8 mouse cellular contexts compared by ENCODE assay signal in genomic region chr12:84450351-84450717, GRCm38 (mm10). TPM values are rescaled to one million over a fixed set of nuclear protein-coding genes. Genes with fewer than 3 reads are reported as not detected.
DNase-seq lines count a peak whose midpoint lies in the region; ATAC-seq and TF ChIP-seq lines count a peak whose summit lies in the region.

No protein-coding gene starts in this region.

- peak overlapping the region; percentile 68 for H3K9ac ChIP-seq in ES-E14 (ENCODE audit: insufficient read depth, low read depth, low read length, poor library complexity, severe bottlenecking)
- peak overlapping the region; percentile 38 for H3K9ac ChIP-seq in forebrain, embryonic 12.5 days
- H3K9ac ChIP-seq in kidney, embryonic 14.5 days (ENCODE audit: low read depth, low read length) = peak overlapping the region; percentile 67

- ATAC-seq in forebrain, embryonic 12.5 days (ENCODE audit: low FRiP score) = no peak
- peak; percentile 5 for ATAC-seq in kidney, embryonic 14.5 days (ENCODE audit: low FRiP score, low TSS enrichment)

- in situ Hi-C loops in ES-E14 (cut with MboI; ENCODE audit: low sequenced_read_pairs in 2 of 2, unreplicated experiment in 2 of 2) = no loop called here

- H3K4me3 ChIP-seq in ES-E14 (ENCODE audit: insufficient read depth in 1 of 2, low read depth in 1 of 2, low read length in 2 of 2, poor library complexity in 1 of 2, severe bottlenecking in 1 of 2) (peak overlapping the region; percentile 84 to 96), macrophage (ENCODE audit: inconsistent target) (peak overlapping the region; percentile 96)
- H3K4me3 ChIP-seq in forebrain, embryonic 12.5 days (replicated peaks) = peak overlapping the region; percentile 68
- peak overlapping the region; percentile 65 for H3K4me3 ChIP-seq in kidney, embryonic 14.5 days (ENCODE audit: low read length)

- 0 out of 4 replicates have a peak, but pooled peaks cover 0 to 2% of the 10 kb centered on the region in 2 experiments for H3K4me1 ChIP-seq in ES-E14 (ENCODE audit: control insufficient read depth in 2 of 2, insufficient read depth in 2 of 2, low read length in 2 of 2, poor library complexity in 1 of 2)
- H3K4me1 ChIP-seq in forebrain, embryonic 12.5 days = peaks cover 21% of the 10 kb centered on the region
- 0 out of 2 replicates have a peak, but pooled peaks cover 3% of the 10 kb centered on the region for H3K4me1 ChIP-seq in kidney, embryonic 14.5 days (ENCODE audit: control insufficient read depth, insufficient read depth, low read length)

- H3K27ac ChIP-seq in ES-E14 (ENCODE audit: insufficient read depth, low read depth, low read length, poor library complexity, severe bottlenecking) (no peak overlapping the region), macrophage (peak overlapping the region; percentile 24; the same call in 1 of the 2 replicates)
- H3K27ac ChIP-seq in forebrain, embryonic 12.5 days = peak overlapping the region; percentile 47; the same call in 1 of the 2 replicates
- H3K27ac ChIP-seq in kidney, embryonic 14.5 days (ENCODE audit: low read depth, low read length) = peak overlapping the region; percentile 33

- H3K9me3 ChIP-seq in ES-E14 (ENCODE audit: control insufficient read depth, insufficient read depth, low read depth, low read length) = no peaks in the 10 kb centered on the region
- no peaks in the 10 kb centered on the region for H3K9me3 ChIP-seq in forebrain, embryonic 12.5 days
- H3K9me3 ChIP-seq in kidney, embryonic 14.5 days (ENCODE audit: control insufficient read depth, low read length) = no peaks in the 10 kb centered on the region

- peaks cover 13% of the 10 kb centered on the region; the same call in 1 of the 2 replicates for H3K27me3 ChIP-seq in forebrain, embryonic 12.5 days
- H3K27me3 ChIP-seq in kidney, embryonic 14.5 days (ENCODE audit: control insufficient read depth, insufficient read depth, low read length) = no peaks in the 10 kb centered on the region

- WGBS in forebrain, embryonic 12.5 days = 0% methylated on average over 6 of the region's 6 CpGs
- whole genome bisulfite sequencing in kidney, embryonic 14.5 days = 1% methylated on average over 6 of the region's 6 CpGs
- 2% methylated on average over 6 of the region's 6 CpGs for WGBS in macrophage (ENCODE audit: missing documents)

- H3K36me3 ChIP-seq in ES-E14 (ENCODE audit: control insufficient read depth, insufficient read depth, low read length, poor library complexity, severe bottlenecking) = no peaks in the 10 kb centered on the region
- 0 out of 2 replicates have a peak, but pooled peaks cover 3% of the 10 kb centered on the region for H3K36me3 ChIP-seq in forebrain, embryonic 12.5 days (replicated peaks)
- no peaks in the 10 kb centered on the region for H3K36me3 ChIP-seq in kidney, embryonic 14.5 days (ENCODE audit: control insufficient read depth, insufficient read depth, low read length)
- no peaks in the 10 kb centered on the region for H3K36me3 ChIP-seq in macrophage (ENCODE audit: inconsistent target)

- DNase-seq in gastrocnemius, adult 18-20 months (ENCODE audit: low spot score) = peak; percentile 51
- DNase-seq in gastrocnemius, postnatal 25 days = no peak
- peak; percentile 19 for DNase-seq in ES-E14 (ENCODE audit: low read depth, low spot score)
- DNase-seq in spleen, postnatal 36 days (ENCODE audit: low spot score in 2 of 2) = no peak
- no peak for DNase-seq in Muller cell, postnatal 12 days (ENCODE audit: inconsistent ontology term)

- peaks cover 36% of the 10 kb centered on the region for H3K79me2 ChIP-seq in macrophage (ENCODE audit: inconsistent target)

- peak overlapping the region; percentile 82 for H3K4me2 ChIP-seq in forebrain, embryonic 12.5 days
- H3K4me2 ChIP-seq in kidney, embryonic 14.5 days (replicated peaks; ENCODE audit: low read depth, low read length) = peak overlapping the region; percentile 70

TF ChIP-seq in ES-E14, 5 proteins besides CTCF, POLR2A, EP300 and RAD21:
- no peak for TF ChIP-seq MAFK (IDR thresholded peaks at IDR 0.05; ENCODE audit: insufficient read depth, low read depth, low read length)
- TF ChIP-seq CHD2 (IDR thresholded peaks at IDR 0.05; ENCODE audit: low read depth, low read length) = no peak
- TF ChIP-seq ZC3H11A (IDR thresholded peaks at IDR 0.05; ENCODE audit: borderline replicate concordance, low read depth, low read length) = no peak
- TF ChIP-seq HCFC1 (IDR thresholded peaks at IDR 0.05; ENCODE audit: borderline replicate concordance, insufficient read depth, low read length) = no peak
- TF ChIP-seq ZNF384 (IDR thresholded peaks at IDR 0.05; ENCODE audit: low read depth, low read length) = no peak

RNA-seq across cellular contexts. Expression of gene Aldh6a1, which starts 0.5 kb away (rescaled TPM):
- total RNA-seq in gastrocnemius, adult 18-20 months (2021) = 100 to 1,000 TPM; 117 to 121 TPM
- 10 to 100 TPM; 78.8 to 88.1 TPM for total RNA-seq in gastrocnemius, postnatal 25 days (2021)
- total RNA-seq in ES-E14 (2012; rRNA removed) = 11.4 and 11.9 TPM in 2 replicates
- 26.6 and 26.8 TPM in 2 replicates for polyA plus RNA-seq in forebrain, embryonic 12.5 days (2016; fragmentation: Nextera tagmentation; extraction: Ambion mirVana)
- 25.0 and 50.2 TPM in 2 replicates for polyA plus RNA-seq in kidney, embryonic 14.5 days (2014; fragmentation: Nextera tagmentation; extraction: Ambion mirVana)
- total RNA-seq in macrophage (2018; cell fraction: chromatin; rRNA removed) = 10 to 100 TPM in 20 of 26 experiments, 1 to 10 TPM in 6; 6.7 to 25.9 (median 14.2) TPM
- 10 to 100 TPM in 18 of 26 experiments, 1 to 10 TPM in 8; 8.1 to 17.0 (median 10.9) TPM for total RNA-seq in macrophage (2018; cell fraction: cytosol; rRNA removed)
- 10 to 100 TPM in 16 of 26 experiments, 1 to 10 TPM in 10; 6.1 to 23.5 (median 11.2) TPM for total RNA-seq in macrophage (2018; cell fraction: nucleus; rRNA removed)
- 10.7 to 14.2 TPM (median 13.8 TPM) in 3 replicates for polyA plus RNA-seq in macrophage (2018)

RNA-seq across cellular contexts. Expression of gene Lin52, which starts 0.9 kb away (rescaled TPM):
- 1 to 10 TPM; 7.4 to 9.2 TPM for total RNA-seq in gastrocnemius, adult 18-20 months (2021)
- 1 to 10 TPM; 7.4 to 8.5 TPM for total RNA-seq in gastrocnemius, postnatal 25 days (2021)
- total RNA-seq in ES-E14 (2012; rRNA removed) = 10.5 and 13.0 TPM in 2 replicates
- polyA plus RNA-seq in forebrain, embryonic 12.5 days (2016; fragmentation: Nextera tagmentation; extraction: Ambion mirVana) = 37.5 and 39.2 TPM in 2 replicates
- 21.0 and 23.2 TPM in 2 replicates for polyA plus RNA-seq in kidney, embryonic 14.5 days (2014; fragmentation: Nextera tagmentation; extraction: Ambion mirVana)
- 10 to 100 TPM in 17 of 26 experiments, 1 to 10 TPM in 9; 5.6 to 17.8 (median 12.0) TPM for total RNA-seq in macrophage (2018; cell fraction: chromatin; rRNA removed)
- total RNA-seq in macrophage (2018; cell fraction: cytosol; rRNA removed) = 1 to 10 TPM; 2.7 to 8.5 (median 7.3) TPM
- 10 to 100 TPM in 14 of 26 experiments, 1 to 10 TPM in 12; 5.5 to 17.8 (median 10.6) TPM for total RNA-seq in macrophage (2018; cell fraction: nucleus; rRNA removed)
- polyA plus RNA-seq in macrophage (2018) = 5.6 to 8.0 TPM (median 5.9 TPM) in 3 replicates

RNA-seq across cellular contexts. Expression of gene Rnf113a2, which starts 33.3 kb away (rescaled TPM):
- total RNA-seq in gastrocnemius, adult 18-20 months (2021) = 10 to 100 TPM; 11.7 to 12.5 TPM
- 1 to 10 TPM; 6.1 to 6.4 TPM for total RNA-seq in gastrocnemius, postnatal 25 days (2021)
- 15.5 and 20.8 TPM in 2 replicates for total RNA-seq in ES-E14 (2012; rRNA removed)
- polyA plus RNA-seq in forebrain, embryonic 12.5 days (2016; fragmentation: Nextera tagmentation; extraction: Ambion mirVana) = 28.7 and 29.9 TPM in 2 replicates
- polyA plus RNA-seq in kidney, embryonic 14.5 days (2014; fragmentation: Nextera tagmentation; extraction: Ambion mirVana) = 22.1 and 27.2 TPM in 2 replicates
- total RNA-seq in macrophage (2018; cell fraction: chromatin; rRNA removed) = 10 to 100 TPM in 10 of 26 experiments, 1 to 10 TPM in 16; 1.7 to 21.8 (median 6.9) TPM
- total RNA-seq in macrophage (2018; cell fraction: cytosol; rRNA removed) = 10 to 100 TPM in 13 of 26 experiments, 1 to 10 TPM in 13; 2.8 to 13.9 (median 10.2) TPM
- 10 to 100 TPM in 13 of 26 experiments, 1 to 10 TPM in 13; 3.1 to 36.5 (median 10.9) TPM for total RNA-seq in macrophage (2018; cell fraction: nucleus; rRNA removed)
- polyA plus RNA-seq in macrophage (2018) = 12.8 to 14.4 TPM (median 13.1 TPM) in 3 replicates

RNA-seq across cellular contexts. Expression of gene Bbof1, which starts 41.5 kb away (rescaled TPM):
- 1 to 10 TPM; 2.1 to 2.9 TPM for total RNA-seq in gastrocnemius, adult 18-20 months (2021)
- 1 to 10 TPM; 1.2 to 1.7 TPM for total RNA-seq in gastrocnemius, postnatal 25 days (2021)
- total RNA-seq in ES-E14 (2012; rRNA removed) = 0.63 and 1.2 TPM in 2 replicates
- 2.1 and 3.3 TPM in 2 replicates for polyA plus RNA-seq in forebrain, embryonic 12.5 days (2016; fragmentation: Nextera tagmentation; extraction: Ambion mirVana)
- 1.1 and 1.9 TPM in 2 replicates for polyA plus RNA-seq in kidney, embryonic 14.5 days (2014; fragmentation: Nextera tagmentation; extraction: Ambion mirVana)
- total RNA-seq in macrophage (2018; cell fraction: chromatin; rRNA removed) = 10 to 100 TPM in 1 of 26 experiments, 1 to 10 TPM in 16, under 1 TPM in 2, not detected in 7; 0.62 to 10.1 (median 2.2) TPM
- total RNA-seq in macrophage (2018; cell fraction: cytosol; rRNA removed) = under 1 TPM in 22 of 26 experiments, not detected in 4; 0.05 to 0.90 (median 0.24) TPM
- 1 to 10 TPM in 10 of 26 experiments, under 1 TPM in 8, not detected in 8; 0.38 to 4.0 (median 1.2) TPM for total RNA-seq in macrophage (2018; cell fraction: nucleus; rRNA removed)
- polyA plus RNA-seq in macrophage (2018) = 0.14 to 1.1 TPM (median 0.17 TPM) in 3 replicates

RNA-seq across cellular contexts. Expression of gene Entpd5, which starts 41.5 kb away (rescaled TPM):
- 10 to 100 TPM; 15.3 to 16.5 TPM for total RNA-seq in gastrocnemius, adult 18-20 months (2021)
- 10 to 100 TPM; 11.3 to 16.7 TPM for total RNA-seq in gastrocnemius, postnatal 25 days (2021)
- total RNA-seq in ES-E14 (2012; rRNA removed) = 6.4 and 6.9 TPM in 2 replicates
- 11.0 and 13.8 TPM in 2 replicates for polyA plus RNA-seq in forebrain, embryonic 12.5 days (2016; fragmentation: Nextera tagmentation; extraction: Ambion mirVana)
- 8.3 and 19.6 TPM in 2 replicates for polyA plus RNA-seq in kidney, embryonic 14.5 days (2014; fragmentation: Nextera tagmentation; extraction: Ambion mirVana)
- 1 to 10 TPM in 25 of 26 experiments, under 1 TPM in 1; 0.29 to 8.1 (median 2.5) TPM for total RNA-seq in macrophage (2018; cell fraction: chromatin; rRNA removed)
- 1 to 10 TPM; 3.2 to 8.3 (median 5.4) TPM for total RNA-seq in macrophage (2018; cell fraction: cytosol; rRNA removed)
- total RNA-seq in macrophage (2018; cell fraction: nucleus; rRNA removed) = 10 to 100 TPM in 2 of 26 experiments, 1 to 10 TPM in 24; 1.3 to 11.5 (median 5.3) TPM
- 5.9 to 7.3 TPM (median 5.9 TPM) in 3 replicates for polyA plus RNA-seq in macrophage (2018)

Comparison
In these comparisons a context has a peak if more than half of its experiments do, and no peak if none do; other contexts are left out.
1. DNase-seq: peak in gastrocnemius, adult 18-20 months (single experiment) and ES-E14 (single experiment); none in gastrocnemius, postnatal 25 days (single experiment), spleen, postnatal 36 days (0 of 2) and Muller cell, postnatal 12 days (single experiment).
2. Peak in every context shown above with its lines, with median percentiles within 50 percentile points of each other: H3K4me3 ChIP-seq and H3K9ac ChIP-seq.